Mouse (Mus musculus) MEL (cell line): ENCODE measurements around the gene Ovca2. TPM values are rescaled to one million over a fixed set of nuclear protein-coding genes. Genes with fewer than 3 reads are reported as not detected.

Experiments
- DNase-seq: peaks from one replicate; pipeline ENCODE4 v3.0.0; 2011; ENCODE audit warnings: low read depth, low spot score
- H3K27ac ChIP-seq: 2 replicates; pipeline ENCODE4 v1.5.1; 2012; ENCODE audit warnings: low read depth, mild to moderate bottlenecking, control low read depth, low read length, moderate library complexity; ENCODE audit not compliant: control insufficient read depth
- H3K27me3 ChIP-seq, 2 experiments: fragments of 150-350 bp in 1 of 2; sonication (generic) in 1 of 2; 2 replicates each; pipeline ENCODE4 v1.6.1; 2012; ENCODE audit warnings: low read length in 2 of 2, mild to moderate bottlenecking in 2 of 2, improper control_type of control experiment in 1 of 2, moderate library complexity in 1 of 2; ENCODE audit not compliant: insufficient read depth in 2 of 2, control insufficient read depth in 1 of 2
- H3K36me3 ChIP-seq, 2 experiments: 2 replicates each; pipeline ENCODE4 v1.6.1; 2012 to 2014; ENCODE audit warnings: low read length in 2 of 2, improper control_type of control experiment in 1 of 2, inconsistent platforms in 1 of 2, mild to moderate bottlenecking in 1 of 2; ENCODE audit not compliant: insufficient read depth in 2 of 2, control insufficient read depth in 1 of 2
- H3K4me1 ChIP-seq, 2 experiments: fragments of 150-350 bp in 1 of 2; sonication (generic) in 1 of 2; 2 replicates each; pipeline ENCODE4 v1.6.1; 2012; ENCODE audit warnings: low read length in 2 of 2, improper control_type of control experiment in 1 of 2, mild to moderate bottlenecking in 1 of 2; ENCODE audit not compliant: insufficient read depth in 2 of 2, control insufficient read depth in 1 of 2
- H3K4me3 ChIP-seq, 2 experiments: fragments of 150-350 bp in 1 of 2; sonication (generic) in 1 of 2; 2 replicates each; pipeline ENCODE4 v1.5.1; 2012; ENCODE audit warnings: low read depth in 2 of 2, low read length in 2 of 2, mild to moderate bottlenecking in 2 of 2, moderate library complexity in 2 of 2, control low read depth in 1 of 2, improper control_type of control experiment in 1 of 2; ENCODE audit not compliant: control insufficient read depth in 1 of 2, insufficient read depth in 1 of 2
- H3K79me2 ChIP-seq: 2 replicates; pipeline ENCODE4 v1.6.1; 2012; ENCODE audit warnings: mild to moderate bottlenecking, low read length, moderate library complexity; ENCODE audit not compliant: control insufficient read depth, poor library complexity, insufficient read depth
- H3K9ac ChIP-seq: 2 replicates; pipeline ENCODE4 v1.6.1; 2012; ENCODE audit warnings: low read depth, mild to moderate bottlenecking, control low read depth, low read length, moderate library complexity; ENCODE audit not compliant: control insufficient read depth, poor library complexity, severe bottlenecking
- H3K9me3 ChIP-seq: fragments of 150-350 bp; sonication (generic); replicated peaks from 2 replicates; pipeline ENCODE4 v1.6.1; 2012; ENCODE audit warnings: mild to moderate bottlenecking, low read length, improper control_type of control experiment, moderate library complexity; ENCODE audit not compliant: insufficient read depth
- E2F4 ChIP-seq: IDR thresholded peaks from 2 replicates; pipeline ENCODE4 v1.6.1; 2011; ENCODE audit warnings: low read depth, low read length, improper control_type of control experiment, borderline replicate concordance
- ELF1 ChIP-seq: IDR thresholded peaks from 2 replicates; pipeline ENCODE4 v1.6.1; 2014; ENCODE audit warnings: low read depth, mild to moderate bottlenecking, inconsistent platforms, low read length, improper control_type of control experiment, moderate library complexity
- EP300 ChIP-seq, 2 experiments: IDR thresholded peaks; 2 replicates each; pipeline ENCODE4 v1.6.1; 2011; ENCODE audit warnings: improper control_type of control experiment in 2 of 2, low read length in 2 of 2, low read depth in 1 of 2, mild to moderate bottlenecking in 1 of 2
- ETS1 ChIP-seq: IDR thresholded peaks from 2 replicates; pipeline ENCODE4 v1.6.1; 2012; ENCODE audit warnings: low read depth, mild to moderate bottlenecking, inconsistent platforms, low read length, improper control_type of control experiment, moderate library complexity
- GATA1 ChIP-seq: IDR thresholded peaks from 2 replicates; pipeline ENCODE4 v1.6.1; 2011; ENCODE audit warnings: low read depth, low read length, improper control_type of control experiment
- HCFC1 ChIP-seq: IDR thresholded peaks from 2 replicates; pipeline ENCODE4 v1.6.1; 2012; ENCODE audit warnings: low read depth, mild to moderate bottlenecking, inconsistent platforms, low read length, improper control_type of control experiment, moderate library complexity
- KAT2A ChIP-seq: conservative IDR thresholded peaks from 2 replicates; pipeline ENCODE4 v1.6.1; 2012; ENCODE audit warnings: low read depth, low read length, improper control_type of control experiment, inconsistent platforms
- MAFK ChIP-seq: IDR thresholded peaks from 2 replicates; pipeline ENCODE4 v1.6.1; 2011; ENCODE audit warnings: low read depth, mild to moderate bottlenecking, low read length, improper control_type of control experiment, borderline replicate concordance
- MAX ChIP-seq: IDR thresholded peaks from 2 replicates; pipeline ENCODE4 v1.6.1; 2011; ENCODE audit warnings: low read length, improper control_type of control experiment
- MYB ChIP-seq: IDR thresholded peaks from 2 replicates; pipeline ENCODE4 v1.6.1; 2011; ENCODE audit warnings: mild to moderate bottlenecking, low read depth, low read length, improper control_type of control experiment
- MYC ChIP-seq: IDR thresholded peaks from 2 replicates; pipeline ENCODE4 v1.6.1; 2011; ENCODE audit warnings: low read depth, mild to moderate bottlenecking, low read length, improper control_type of control experiment, moderate library complexity
- NELFE ChIP-seq: IDR thresholded peaks from 2 replicates; pipeline ENCODE4 v1.6.1; 2011; ENCODE audit warnings: low read depth, low read length, improper control_type of control experiment
- POLR2A ChIP-seq, 2 experiments: IDR thresholded peaks; 2 replicates each; pipeline ENCODE4 v1.6.1; 2011 to 2012; ENCODE audit warnings: low read length in 2 of 2, mild to moderate bottlenecking in 2 of 2, control low read depth in 1 of 2, improper control_type of control experiment in 1 of 2, low read depth in 1 of 2, moderate library complexity in 1 of 2; ENCODE audit not compliant: control insufficient read depth in 1 of 2, insufficient read depth in 1 of 2, poor library complexity in 1 of 2
- POLR2AphosphoS5 ChIP-seq: IDR thresholded peaks from 2 replicates; pipeline ENCODE4 v1.6.1; 2012; ENCODE audit warnings: low read depth, borderline replicate concordance, mild to moderate bottlenecking, inconsistent platforms, low read length, moderate library complexity, mixed read lengths
- RAD21 ChIP-seq: IDR thresholded peaks from 2 replicates; pipeline ENCODE4 v1.6.1; 2011; ENCODE audit warnings: mild to moderate bottlenecking, low read depth, low read length, improper control_type of control experiment
- RCOR1 ChIP-seq: IDR thresholded peaks from 2 replicates; pipeline ENCODE4 v1.6.1; 2012; ENCODE audit warnings: low read depth, mild to moderate bottlenecking, inconsistent platforms, low read length, improper control_type of control experiment
- SIN3A ChIP-seq: IDR thresholded peaks from 2 replicates; pipeline ENCODE4 v1.6.1; 2012; ENCODE audit warnings: low read length, improper control_type of control experiment, inconsistent platforms
- SMC3 ChIP-seq: IDR thresholded peaks from 2 replicates; pipeline ENCODE4 v1.6.1; 2011; ENCODE audit warnings: low read depth, low read length, improper control_type of control experiment
- TBP ChIP-seq: IDR thresholded peaks from 2 replicates; pipeline ENCODE4 v1.8.0; 2011; ENCODE audit warnings: low read depth, low read length, improper control_type of control experiment
- ZKSCAN1 ChIP-seq: IDR thresholded peaks from 2 replicates; pipeline ENCODE4 v1.6.1; 2012; ENCODE audit warnings: low read depth, mild to moderate bottlenecking, inconsistent platforms, low read length, improper control_type of control experiment, moderate library complexity
- ZMIZ1 ChIP-seq: IDR thresholded peaks from 2 replicates; pipeline ENCODE4 v1.6.1; 2012; ENCODE audit warnings: low read depth, mild to moderate bottlenecking, inconsistent platforms, low read length, improper control_type of control experiment, moderate library complexity
- polyA plus RNA-seq, 2 experiments: library from polyadenylated mRNA; stranded (reverse) in 1 of 2; unstranded in 1 of 2; fragments of >175 nt in 1 of 2; fragments of >200 nt in 1 of 2; gene quantifications; 2 replicates each; pipeline versions ENCODE4 v1.2.1 to v1.2.4; 2012; ENCODE audit warnings: low replicate concordance in 2 of 2, low read depth in 1 of 2; ENCODE audit not compliant: insufficient read length in 2 of 2, insufficient read depth in 1 of 2, missing spikeins in 1 of 2
- total RNA-seq: library from RNA; depleted of rRNA; stranded (reverse); fragments of 300-350 nt; gene quantifications from 2 replicates; pipeline ENCODE4 v1.2.3, GENCODE M21; 2012

Gene Ovca2
- total and polyA plus RNA-seq, 3 experiments, result 23.1 to 33.1 TPM; not detected in 1

DNA sequence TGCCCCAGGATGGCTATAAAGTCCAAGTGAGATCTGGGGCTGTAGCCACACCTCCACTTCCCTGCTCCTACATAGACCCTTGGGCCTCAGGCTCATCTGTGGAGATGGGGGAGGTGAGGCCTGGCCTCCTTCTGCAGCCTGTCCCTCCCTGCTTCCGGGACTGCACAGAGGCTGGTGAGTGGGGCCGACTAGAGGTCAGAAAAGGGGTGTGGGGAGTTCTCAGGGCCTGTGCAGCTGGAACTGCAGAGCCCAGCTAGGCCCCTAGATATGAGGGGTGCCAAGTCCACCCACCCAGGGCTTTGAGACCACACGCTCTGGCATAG, 30.8 kb downstream of the Ovca2 start:
- no peak overlapping the region for H3K27ac ChIP-seq
- H3K27me3 ChIP-seq, result no peaks in the 10 kb centered on the region
- TF ChIP-seq SIN3A (no peak), MAX (no peak), POLR2AphosphoS5 (no peak), ZMIZ1 (no peak), EP300 (IDR thresholded peaks at IDR 0.05; ENCODE audit: low read depth in 1 of 2, low read length in 2 of 2) (no peak), HCFC1 (no peak), MYB (no peak), KAT2A (no peak)
- no peak overlapping the region for H3K4me3 ChIP-seq
- peaks cover 0 to 3% of the 10 kb centered on the region in 2 experiments; a peak in 2 of 4 replicates for H3K4me1 ChIP-seq
- DNase-seq, result no peak
- H3K79me2 ChIP-seq, result no peaks in the 10 kb centered on the region
- peaks cover under 1 to 14% of the 10 kb centered on the region in 2 experiments for H3K36me3 ChIP-seq
- H3K9ac ChIP-seq, result no peak overlapping the region
- H3K9me3 ChIP-seq, result no peaks in the 10 kb centered on the region

DNA sequence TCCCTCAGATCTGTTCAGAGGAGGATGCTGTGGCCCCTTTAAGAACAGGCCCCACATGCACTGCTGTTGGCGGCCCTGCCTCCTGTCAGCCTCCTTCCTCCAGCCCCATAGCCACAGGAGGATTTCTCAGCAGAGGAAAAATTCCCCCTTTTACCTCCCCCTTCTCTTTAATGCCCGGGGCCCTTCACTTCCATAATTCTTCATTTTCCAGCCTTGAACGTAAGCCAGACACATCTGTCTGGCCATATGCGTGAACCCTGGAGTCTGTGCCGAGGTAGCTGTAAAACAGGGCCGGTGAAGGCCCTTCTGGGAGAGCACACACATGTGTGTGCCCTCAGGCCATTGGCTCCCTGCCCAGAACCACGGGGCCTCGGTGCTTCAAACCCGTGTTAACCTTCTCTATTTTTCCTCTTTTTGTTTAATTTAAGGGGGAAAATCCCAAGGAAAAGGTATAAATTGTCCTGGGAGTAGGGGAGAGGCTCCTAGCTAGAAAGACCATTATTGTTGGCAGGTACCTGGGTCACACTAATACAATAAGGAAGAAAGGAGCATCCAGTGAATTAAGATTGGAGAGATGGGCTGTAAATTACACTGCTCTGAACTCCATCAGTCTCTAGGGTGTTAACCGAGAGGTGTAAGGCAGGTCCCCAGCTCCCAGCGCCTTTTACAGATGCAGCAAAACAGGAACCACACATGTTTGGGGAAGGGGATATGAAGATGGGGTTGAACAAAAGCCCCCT, 31.4 kb downstream of the Ovca2 start:
- Histone ChIP-seq H3K36me3 (peaks cover 0 to 14% of the 10 kb centered on the region in 2 experiments; a peak in 2 of 4 replicates), H3K9ac (no peak overlapping the region), H3K4me1 (no peaks in the 10 kb centered on the region), H3K4me3 (no peak overlapping the region), H3K79me2 (no peaks in the 10 kb centered on the region)
- no peak for TF ChIP-seq ELF1
- no peak for TF ChIP-seq MAX
- no peak for TF ChIP-seq RCOR1
- TF ChIP-seq POLR2A (IDR thresholded peaks at IDR 0.05; ENCODE audit: control insufficient read depth in 1 of 2, insufficient read depth in 1 of 2, low read depth in 1 of 2, low read length in 2 of 2, poor library complexity in 1 of 2), result no peak
- TF ChIP-seq ZMIZ1, result no peak
- TF ChIP-seq RAD21, result no peak
- TF ChIP-seq SMC3, result no peak
- TF ChIP-seq NELFE, result no peak
- no peak for TF ChIP-seq MAFK
- TF ChIP-seq HCFC1, result no peak
- TF ChIP-seq ETS1, result no peak
- no peak for TF ChIP-seq E2F4
- TF ChIP-seq EP300 (IDR thresholded peaks at IDR 0.05; ENCODE audit: low read depth in 1 of 2, low read length in 2 of 2), result no peak
- no peak for TF ChIP-seq ZKSCAN1
- no peak for TF ChIP-seq GATA1
- no peak for TF ChIP-seq MYC
- TF ChIP-seq TBP, result no peak
- TF ChIP-seq, all 39 proteins: peak for 0
- Histone ChIP-seq H3K9me3 (no peaks in the 10 kb centered on the region), H3K27me3 (no peaks in the 10 kb centered on the region), H3K27ac (no peak overlapping the region)
- no peak for DNase-seq
